Mouse (Mus musculus): ENCODE measurements at regions not wholly inside any gene's neighbourhood (a gene's known extent, or its start where the extent isn't known, plus 50 kb on each side); places are given as distances from the start of the nearest gene placed in this dataset.

DNA sequence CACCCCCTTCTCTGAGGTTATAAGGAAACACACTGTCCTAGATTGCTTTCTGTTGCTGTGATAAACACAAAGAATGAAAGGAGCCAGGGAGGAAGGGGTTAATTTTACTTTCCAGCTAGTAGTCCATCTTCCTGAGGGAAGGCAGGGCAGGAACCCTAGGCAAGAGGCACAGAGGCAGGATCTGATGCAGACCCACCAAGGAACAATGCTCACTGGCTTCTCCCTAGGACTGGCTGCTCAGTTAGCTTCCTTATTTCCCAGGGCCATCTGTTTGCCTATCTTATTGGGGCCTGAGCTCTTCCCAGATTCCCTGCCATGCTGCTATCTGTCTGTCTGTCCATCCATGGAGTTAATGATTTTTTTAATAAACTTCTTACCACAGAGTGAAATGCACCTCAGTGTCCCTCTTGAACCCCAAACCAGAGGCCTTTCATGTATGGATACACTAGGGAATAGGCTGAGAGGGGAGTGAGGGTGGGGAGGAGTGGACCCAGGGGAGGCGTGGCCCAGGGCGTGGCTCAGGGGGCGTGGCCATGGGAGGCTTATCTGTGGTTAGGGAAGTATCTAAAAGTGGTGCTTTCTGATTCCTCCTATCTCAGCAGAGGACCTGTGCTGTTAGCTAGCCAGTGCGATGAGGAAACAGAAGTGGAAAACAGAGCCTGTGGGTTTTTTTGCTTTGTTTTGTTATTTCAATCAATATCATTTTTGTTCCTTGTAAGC lies 252.1 kb upstream of the Gadl1 start:
- intact Hi-C loops (cut with DNase I) = no loop called here
- DNase-seq = no peak

- DNase-seq = no peak
- intact Hi-C loops (cut with DNase I) = no loop called here
These were observed 250.8 kb upstream of the Gadl1 start for GRCm38 (mm10) chr9:115658477-115658876.

DNA sequence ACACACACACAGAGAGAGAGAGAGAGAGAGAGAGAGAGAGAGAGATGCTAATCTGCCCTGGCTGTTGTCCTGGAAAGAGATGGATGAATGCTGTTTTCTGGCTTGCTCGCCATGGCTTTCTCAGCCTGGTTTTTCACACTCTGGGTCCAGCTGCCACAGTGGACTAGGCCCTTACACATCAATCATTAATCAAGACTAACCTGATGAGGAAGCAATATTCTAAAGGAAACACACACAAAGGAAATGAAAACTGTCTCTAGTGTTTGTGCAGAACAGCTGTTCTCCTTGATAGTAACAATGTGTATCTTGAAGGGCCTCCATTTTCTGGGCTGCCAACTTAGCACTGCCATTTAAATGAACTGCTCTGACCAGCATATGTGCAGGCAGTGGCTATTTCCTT lies 248.9 kb upstream of the Gadl1 start:
- intact Hi-C loops (cut with DNase I) = no loop called here

DNA sequence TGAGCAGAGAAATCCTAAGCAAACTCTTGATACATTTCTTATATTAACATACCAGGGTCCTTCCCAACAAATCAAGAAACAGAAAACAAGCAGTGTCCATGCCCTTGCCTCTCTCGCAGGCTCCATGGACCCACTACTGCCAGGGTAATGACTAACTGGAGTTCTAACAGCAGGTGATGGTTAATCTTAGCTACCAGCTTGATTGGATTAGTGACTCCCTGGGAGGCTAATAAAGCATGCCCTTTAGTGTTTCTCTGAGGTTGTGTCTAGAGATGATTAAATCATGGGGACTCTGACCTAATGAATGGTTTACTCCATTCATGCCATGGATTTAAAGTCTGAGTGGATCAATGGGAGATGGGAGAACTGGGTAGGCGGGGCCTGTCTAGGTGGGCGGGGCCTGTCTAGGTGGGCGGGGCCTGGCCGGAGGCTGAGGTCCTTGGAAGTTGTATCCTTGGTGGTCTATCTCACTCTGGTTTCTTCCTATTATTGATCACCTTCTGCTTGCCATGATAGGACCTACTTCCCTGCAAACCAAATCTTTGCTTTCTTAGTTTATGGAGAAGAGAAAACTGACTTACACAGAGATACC lies 247.3 kb upstream of the Gadl1 start:
- DNase-seq = no peak
- intact Hi-C loops (cut with DNase I) = no loop called here

More for the DNA sequence above, 248.9 kb upstream of the Gadl1 start:
- no peak for DNase-seq

DNA sequence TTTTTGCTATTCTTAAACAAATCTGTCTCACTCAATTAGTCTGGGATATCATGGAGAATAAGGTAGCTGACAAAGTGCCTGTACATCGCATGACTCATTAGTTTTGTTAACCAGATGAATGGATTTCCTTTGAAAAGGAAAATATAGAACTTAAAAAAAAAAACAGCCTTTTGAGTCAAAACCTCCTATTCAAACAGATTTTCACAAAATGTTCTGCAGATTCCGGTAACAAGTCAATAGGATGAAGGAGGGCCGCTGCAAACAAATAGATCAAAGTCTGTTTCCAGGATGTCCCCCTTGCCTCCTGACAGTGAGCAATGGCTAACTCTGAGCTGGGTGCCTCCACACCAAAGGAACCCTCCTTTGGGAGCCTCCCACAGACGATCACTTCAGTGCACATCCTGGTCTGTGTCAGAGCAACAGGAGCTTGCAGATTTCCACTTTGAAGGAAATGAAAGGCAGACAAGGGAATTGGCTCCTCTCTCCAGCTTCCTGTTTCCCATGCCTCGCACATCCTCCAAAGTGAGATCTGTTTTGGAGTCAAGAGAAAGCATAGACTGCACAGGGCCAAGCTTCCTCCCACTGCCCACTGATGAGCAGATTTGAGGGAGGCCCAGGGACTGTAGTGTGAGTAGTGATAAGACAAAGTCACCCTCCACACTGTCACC lies 243.8 kb upstream of the Gadl1 start:
- intact Hi-C loops (cut with DNase I) = no loop called here
- peak in 1 of 2 experiments; percentile 5 for DNase-seq

GRCm38 (mm10) chr9:115666530-115666929 lies 242.7 kb upstream of the Gadl1 start:
- DNase-seq = no peak

DNA sequence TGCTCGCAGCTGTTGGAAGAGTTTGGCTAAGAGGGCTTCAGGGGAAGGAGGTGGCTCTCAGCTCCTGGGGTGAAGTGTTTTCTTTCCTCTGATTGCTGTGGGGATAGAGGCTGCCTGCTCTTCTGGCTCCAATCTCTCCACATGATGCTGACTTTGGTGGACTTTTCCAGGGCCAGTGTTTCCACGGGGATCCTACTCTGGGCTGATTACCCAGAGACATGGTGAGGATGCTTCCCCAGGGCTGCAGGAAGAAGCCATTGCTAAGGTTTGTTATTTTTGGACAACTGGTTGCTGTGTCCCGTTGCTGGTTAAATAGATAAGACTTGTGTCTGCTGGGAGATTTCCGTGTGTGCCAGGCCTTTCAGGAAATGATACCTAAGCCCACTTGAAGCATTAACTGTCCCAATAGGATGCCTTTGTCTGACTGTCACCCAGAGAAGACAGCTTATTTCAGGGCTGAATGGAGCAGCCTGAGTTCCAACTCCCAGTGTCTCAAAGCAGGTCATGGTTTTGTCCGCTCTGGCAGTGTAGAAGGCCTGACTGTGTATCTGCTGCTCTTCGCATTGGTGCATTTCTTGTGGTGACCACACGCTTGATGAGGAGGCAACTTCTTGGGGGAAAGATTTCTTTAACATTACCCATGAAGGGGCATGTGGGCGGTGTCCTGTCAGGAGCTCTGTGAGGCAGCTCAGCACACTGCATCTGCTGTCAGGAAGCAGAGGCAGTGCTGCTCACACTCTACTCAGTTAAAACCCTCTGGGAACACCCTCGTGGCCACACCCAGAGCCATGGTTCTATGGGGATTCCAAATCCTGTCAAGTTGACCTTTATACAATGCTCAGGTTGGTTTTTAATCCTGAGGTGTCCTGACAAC lies 228.3 kb upstream of the Gadl1 start:
- no peak for DNase-seq
- intact Hi-C loops (cut with DNase I) = no loop called here

More at GRCm38 (mm10) chr9:115666530-115666929, 242.7 kb upstream of the Gadl1 start:
- intact Hi-C loops (cut with DNase I) = no loop called here

- intact Hi-C loops (cut with DNase I) = no loop called here
- DNase-seq = no peak
These were observed 227.4 kb upstream of the Gadl1 start for GRCm38 (mm10) chr9:115681841-115682240.

- intact Hi-C loops (cut with DNase I) = no loop called here
- DNase-seq = no peak
These were observed 225.3 kb upstream of the Gadl1 start for GRCm38 (mm10) chr9:115683951-115684350.

GRCm38 (mm10) chr9:115686605-115687004 lies 222.7 kb upstream of the Gadl1 start:
- intact Hi-C loops (cut with DNase I) = no loop called here
- no peak for DNase-seq

- DNase-seq = no peak
- intact Hi-C loops (cut with DNase I) = no loop called here
These were observed 216.4 kb upstream of the Gadl1 start for GRCm38 (mm10) chr9:115692837-115693236.

DNA sequence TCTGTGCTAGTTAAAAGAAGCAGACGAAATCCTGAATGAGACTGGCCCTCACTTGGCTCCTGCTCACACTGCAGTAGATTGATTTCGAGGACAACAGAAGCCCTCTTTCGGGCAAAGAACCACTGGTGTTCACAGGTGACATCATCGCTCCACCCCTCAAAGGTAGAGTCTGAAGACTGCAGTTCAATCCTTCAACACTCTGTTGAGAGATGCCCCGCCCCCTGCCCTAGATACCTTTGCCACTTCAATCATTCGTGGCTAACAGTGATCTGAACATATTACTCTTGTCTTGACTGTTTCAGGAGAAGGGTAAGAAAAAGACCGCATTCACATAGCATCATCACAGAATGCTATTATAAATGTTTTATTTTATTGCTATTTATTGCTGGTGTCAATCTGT lies 205.5 kb upstream of the Gadl1 start:
- intact Hi-C loops (cut with DNase I) = loop anchor here (2.0 to 10.0 kb wide), 4 partner anchors 391 to 905 kb away; partner anchors contain the start of gene Stt3b
- DNase-seq = no peak

GRCm38 (mm10) chr9:115704249-115704648 lies 205.0 kb upstream of the Gadl1 start:
- intact Hi-C loops (cut with DNase I) = loop anchor here (2.0 to 10.0 kb wide), 4 partner anchors 392 to 905 kb away; partner anchors contain the start of gene Stt3b
- DNase-seq = peak; percentile 44 to 52

- intact Hi-C loops (cut with DNase I) = loop anchor here (2.0 to 10.0 kb wide), 3 partner anchors 541 to 907 kb away; no protein-coding TSS in a partner anchor
- DNase-seq = no peak
These were observed 203.5 kb upstream of the Gadl1 start for GRCm38 (mm10) chr9:115705761-115706160.

DNA sequence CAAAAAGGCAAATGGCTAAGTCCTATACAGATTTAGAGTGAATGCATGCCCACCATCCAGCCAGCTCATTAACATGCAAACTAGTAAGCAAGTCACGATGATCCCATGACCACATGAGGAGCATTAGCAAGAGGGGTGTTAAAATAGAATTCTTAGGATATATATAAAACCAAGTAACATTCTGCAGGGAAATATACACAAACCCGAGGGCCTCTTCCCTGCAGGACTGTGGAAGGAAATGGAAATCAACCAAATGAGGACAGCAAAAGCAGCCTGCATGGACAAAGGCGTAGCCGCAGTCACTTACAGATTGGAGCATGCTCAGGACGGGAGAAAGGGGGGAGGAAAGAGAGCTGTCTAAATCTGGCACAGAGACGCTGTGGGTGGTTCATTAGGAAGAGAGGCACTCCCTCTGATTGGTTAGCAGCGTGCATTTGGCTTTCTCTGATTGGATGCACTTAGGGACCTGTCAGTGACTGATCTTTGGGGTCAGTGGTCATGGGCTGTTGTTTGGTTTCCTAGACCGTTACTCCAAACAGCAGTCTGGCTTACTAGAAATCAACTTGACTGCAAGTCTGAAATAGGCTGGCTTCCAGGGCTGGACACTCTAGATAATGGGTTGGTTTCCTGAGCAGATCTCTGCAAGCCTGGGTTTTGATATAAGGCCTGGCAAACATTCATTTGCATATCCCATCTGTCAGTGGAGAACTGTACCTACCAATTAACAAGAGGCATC lies 200.9 kb upstream of the Gadl1 start:
- peak; percentile 19 to 37 for DNase-seq
- intact Hi-C loops (cut with DNase I) = loop anchor here (10.0 kb wide), 2 partner anchors 544 to 614 kb away; no protein-coding TSS in a partner anchor

GRCm38 (mm10) chr9:115710039-115710739 lies 199.1 kb upstream of the Gadl1 start:
- DNase-seq = peak; percentile 25 to 32
- intact Hi-C loops (cut with DNase I) = loop anchor here (1.0 to 5.0 kb wide), 2 partner anchors 172 to 331 kb away; no protein-coding TSS in a partner anchor

DNA sequence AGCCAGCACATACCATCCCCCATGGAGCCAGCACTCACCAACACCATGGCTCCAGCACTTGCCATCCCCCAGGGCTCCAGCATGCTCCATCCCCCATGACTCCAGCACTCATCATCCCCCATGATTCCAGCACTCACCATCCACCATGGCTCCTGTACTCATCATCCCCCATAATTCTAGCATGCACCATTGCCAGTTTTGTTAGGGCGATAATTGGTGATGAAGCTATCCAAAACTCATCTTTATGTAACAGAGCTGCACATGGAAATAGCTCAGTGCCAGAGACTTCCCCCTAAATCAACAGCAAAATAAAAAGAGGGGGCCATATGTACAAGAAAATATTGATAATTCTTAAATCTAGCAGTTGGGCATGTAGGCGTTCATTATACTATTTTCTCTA lies 188.9 kb upstream of the Gadl1 start:
- no peak for DNase-seq
- intact Hi-C loops (cut with DNase I) = no loop called here

GRCm38 (mm10) chr9:115720841-115721240 lies 188.4 kb upstream of the Gadl1 start:
- intact Hi-C loops (cut with DNase I) = no loop called here
- no peak for DNase-seq

DNA sequence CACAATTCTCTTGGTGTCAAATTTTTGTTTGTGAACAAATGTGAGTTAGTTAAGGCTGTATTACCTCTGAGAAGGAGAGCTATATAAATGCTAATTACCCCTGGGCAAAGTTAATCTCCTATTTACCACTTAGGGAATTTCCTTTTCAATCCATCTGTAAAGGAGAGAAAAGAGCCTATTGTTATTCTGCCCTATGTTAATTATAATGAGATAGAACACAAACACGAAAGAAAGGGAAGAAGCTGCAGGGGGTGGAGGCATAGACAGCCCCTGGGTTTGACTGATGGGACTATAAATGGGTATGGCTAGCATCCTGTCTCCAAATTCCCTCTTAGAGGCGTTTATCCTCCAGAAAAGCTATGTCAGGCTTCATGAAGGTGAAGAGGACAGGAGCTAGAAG lies 185.2 kb upstream of the Gadl1 start:
- intact Hi-C loops (cut with DNase I) = no loop called here
- DNase-seq = no peak
